Mouse (Mus musculus): ENCODE measurements around the gene Rasl11a.
A peak's percentile ranks its signal among the peaks of the same experiment; 100 is the strongest.

The Rasl11a gene

DNA sequence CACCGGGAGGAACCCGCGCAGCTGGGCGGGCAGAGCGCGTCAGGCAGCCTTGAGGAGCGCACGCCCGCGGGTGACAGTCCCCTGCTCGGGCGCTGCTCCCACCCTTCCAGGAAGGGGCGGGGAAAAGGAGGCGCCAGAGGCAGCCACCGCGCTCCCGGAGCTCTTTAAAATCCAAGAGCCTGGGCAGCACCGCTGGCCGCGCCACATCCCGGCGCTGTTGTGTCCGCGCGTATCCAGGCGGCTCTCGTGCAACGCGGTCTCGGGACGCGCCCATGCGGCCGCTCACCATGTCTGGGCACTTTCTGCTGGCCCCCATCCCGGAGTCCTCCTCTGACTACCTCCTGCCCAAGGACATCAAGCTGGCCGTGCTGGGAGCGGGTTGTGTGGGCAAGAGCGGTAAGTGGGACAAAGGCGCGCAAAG is at the start of gene Rasl11a:
Rasl11a (plus strand) TSS at position 127 of the 421 bp plus-strand sequence.
- DNase-seq (ENCODE audit: low spot score in 2 of 2): peak; percentile 77 to 78

GRCm38 (mm10) chr5:146795728-146796127 is 49.1 kb upstream of the Rasl11a start:
- no peak for DNase-seq (ENCODE audit: low spot score in 2 of 2)

GRCm38 (mm10) chr5:146798031-146798430 is 46.8 kb upstream of the Rasl11a start:
- no peak for DNase-seq (ENCODE audit: low spot score in 2 of 2)

GRCm38 (mm10) chr5:146806004-146806430 is 38.9 kb upstream of the Rasl11a start:
- DNase-seq (ENCODE audit: low spot score in 2 of 2): no peak

GRCm38 (mm10) chr5:146809951-146810350 is 34.9 kb upstream of the Rasl11a start:
- no peak for DNase-seq (ENCODE audit: low spot score in 2 of 2)

DNA sequence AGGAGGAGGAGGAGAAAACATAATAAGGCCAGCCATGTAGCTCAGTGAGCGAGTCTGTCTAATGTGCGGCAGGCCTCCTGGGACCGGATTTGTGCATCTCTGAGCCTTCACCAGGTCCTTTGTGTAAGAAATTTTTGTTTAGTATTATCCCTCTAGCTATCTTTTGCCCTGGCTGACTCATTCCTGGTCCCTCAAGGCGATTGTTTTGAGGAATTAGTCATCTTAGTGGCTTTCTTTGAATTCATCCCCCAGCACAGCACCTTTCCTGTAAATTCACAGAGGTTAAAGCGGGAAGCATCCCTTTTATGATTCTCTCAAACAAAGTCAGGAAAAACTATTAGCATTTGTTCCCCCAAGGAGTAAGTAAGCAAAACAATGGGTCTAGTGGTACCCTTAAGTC is 32.0 kb upstream of the Rasl11a start:
- no peak for DNase-seq (ENCODE audit: low spot score in 2 of 2)

- no peak for DNase-seq (ENCODE audit: low spot score in 2 of 2)
Observed at GRCm38 (mm10) chr5:146813421-146813820, 31.4 kb upstream of the Rasl11a start.

- DNase-seq (ENCODE audit: low spot score in 2 of 2): no peak
Observed at GRCm38 (mm10) chr5:146815394-146815793, 29.5 kb upstream of the Rasl11a start.

GRCm38 (mm10) chr5:146817583-146817982 is 27.3 kb upstream of the Rasl11a start:
- no peak for DNase-seq (ENCODE audit: low spot score in 2 of 2)

- no peak for DNase-seq (ENCODE audit: low spot score in 2 of 2)
Observed at GRCm38 (mm10) chr5:146818906-146819623, 25.8 kb upstream of the Rasl11a start.

- no peak for DNase-seq (ENCODE audit: low spot score in 2 of 2)
Observed at GRCm38 (mm10) chr5:146823005-146823404, 21.9 kb upstream of the Rasl11a start.

GRCm38 (mm10) chr5:146829528-146829927 is 15.3 kb upstream of the Rasl11a start:
- no peak for DNase-seq (ENCODE audit: low spot score in 2 of 2)

DNA sequence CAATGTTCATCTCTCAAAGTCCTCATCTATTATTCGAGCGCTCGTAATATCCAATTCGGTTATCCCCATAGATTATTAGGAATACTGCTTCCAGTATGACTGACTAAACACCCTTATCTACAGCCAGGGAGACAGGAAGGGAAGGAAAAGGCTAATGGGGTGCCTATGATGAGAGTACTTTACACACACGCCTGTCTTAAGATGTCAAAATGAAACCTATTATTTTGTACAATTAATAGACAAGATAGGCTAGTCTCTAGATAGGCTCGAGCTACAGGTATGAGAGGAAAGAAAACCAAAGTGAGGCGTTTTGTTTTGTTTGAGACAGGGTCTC is 12.5 kb upstream of the Rasl11a start:
- DNase-seq (ENCODE audit: low spot score in 2 of 2): no peak

- DNase-seq (ENCODE audit: low spot score in 2 of 2): peak; percentile 90 to 93
Observed at GRCm38 (mm10) chr5:146832769-146833448, 12.0 kb upstream of the Rasl11a start, which contains the start of gene Rpl21. Gene Rpl21, plus strand, starts transcription at chr5:146832890.

- no peak for DNase-seq (ENCODE audit: low spot score in 2 of 2)
Observed at GRCm38 (mm10) chr5:146833673-146834201, 11.1 kb upstream of the Rasl11a start.

DNA sequence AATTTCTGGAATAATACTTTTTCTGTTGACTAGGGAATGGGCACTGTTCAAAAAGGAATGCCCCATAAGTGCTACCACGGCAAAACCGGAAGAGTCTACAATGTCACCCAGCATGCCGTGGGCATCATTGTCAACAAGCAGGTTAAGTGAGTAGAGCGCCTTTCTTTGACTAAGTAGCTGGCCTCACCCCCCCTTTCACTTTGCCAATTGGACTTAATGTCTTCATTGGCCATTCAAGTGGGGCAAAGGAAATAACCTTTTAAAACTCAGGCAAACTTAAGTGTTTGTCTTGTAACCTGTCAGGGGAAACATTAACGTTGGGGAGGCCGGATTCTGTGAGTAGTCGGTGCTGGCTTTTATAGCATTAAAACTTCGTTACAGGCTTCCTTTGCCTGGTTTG is 9.9 kb upstream of the Rasl11a start:
- DNase-seq (ENCODE audit: low spot score in 2 of 2): no peak

- no peak for DNase-seq (ENCODE audit: low spot score in 2 of 2)
Observed at GRCm38 (mm10) chr5:146837967-146838720, 6.7 kb upstream of the Rasl11a start.

- DNase-seq (ENCODE audit: low spot score in 2 of 2): no peak
Observed at GRCm38 (mm10) chr5:146838836-146839648, 5.8 kb upstream of the Rasl11a start.

GRCm38 (mm10) chr5:146839760-146840159 is 5.1 kb upstream of the Rasl11a start:
- DNase-seq (ENCODE audit: low spot score in 2 of 2): no peak

DNA sequence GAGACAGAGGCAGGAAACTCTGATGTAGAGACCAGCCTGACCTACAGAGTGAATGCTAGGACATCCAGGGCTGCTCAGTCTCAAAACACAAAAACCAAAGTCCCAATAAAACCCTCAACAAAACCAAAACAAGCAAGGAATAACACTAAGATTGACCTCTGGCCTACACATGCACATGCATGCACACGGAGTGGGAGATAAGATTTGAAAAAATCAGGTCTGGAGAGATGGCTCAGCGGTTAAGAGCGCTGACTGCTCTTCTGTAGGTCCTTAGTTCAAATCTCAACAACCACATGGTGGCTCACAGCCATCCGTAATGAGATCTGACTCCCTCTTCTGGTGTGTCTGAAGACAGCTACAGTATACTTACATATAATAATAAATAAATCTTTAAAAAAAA is 4.4 kb upstream of the Rasl11a start:
- no peak for DNase-seq (ENCODE audit: low spot score in 2 of 2)

GRCm38 (mm10) chr5:146841301-146841700 is 3.6 kb upstream of the Rasl11a start:
- no peak for DNase-seq (ENCODE audit: low spot score in 2 of 2)
